Mouse (Mus musculus): ENCODE data around the gene Ndufaf2. TPM values are rescaled to one million over a fixed set of nuclear protein-coding genes. Genes with fewer than 3 reads are reported as not detected.
A peak's percentile ranks its signal among the peaks of the same experiment; 100 is the strongest.

Ndufaf2 gene
- total RNA-seq, 2 experiments from 2014 or later, result 24.2 to 25.1 TPM

- no peak for DNase-seq
- intact Hi-C loops (cut with DNase I), result no loop called here
Measured at GRCm38 (mm10) chr13:108094681-108095080, 63.7 kb downstream of the Ndufaf2 start.

GRCm38 (mm10) chr13:108092290-108092689, 66.1 kb downstream of the Ndufaf2 start:
- intact Hi-C loops (cut with DNase I), result no loop called here
- no peak for DNase-seq

- no peak for DNase-seq
- intact Hi-C loops (cut with DNase I), result no loop called here
Measured at GRCm38 (mm10) chr13:108086724-108087123, 71.7 kb downstream of the Ndufaf2 start.

- DNase-seq, result no peak
- intact Hi-C loops (cut with DNase I), result no loop called here
Measured at GRCm38 (mm10) chr13:108086036-108086435, 72.4 kb downstream of the Ndufaf2 start.

GRCm38 (mm10) chr13:108084086-108084485, 74.3 kb downstream of the Ndufaf2 start:
- DNase-seq, result no peak
- intact Hi-C loops (cut with DNase I), result no loop called here

GRCm38 (mm10) chr13:108077901-108078300, 80.5 kb downstream of the Ndufaf2 start:
- intact Hi-C loops (cut with DNase I), result no loop called here
- DNase-seq, result no peak

- intact Hi-C loops (cut with DNase I), result no loop called here
- no peak for DNase-seq
Measured at GRCm38 (mm10) chr13:108077476-108077875, 80.9 kb downstream of the Ndufaf2 start.

- DNase-seq, result no peak
- intact Hi-C loops (cut with DNase I), result no loop called here
Measured at GRCm38 (mm10) chr13:108070171-108070570, 88.3 kb downstream of the Ndufaf2 start.

GRCm38 (mm10) chr13:108069151-108069550, 89.3 kb downstream of the Ndufaf2 start:
- no peak for DNase-seq
- intact Hi-C loops (cut with DNase I), result no loop called here

- DNase-seq, result no peak
- intact Hi-C loops (cut with DNase I), result no loop called here
Measured at GRCm38 (mm10) chr13:108066021-108066420, 92.4 kb downstream of the Ndufaf2 start.

GRCm38 (mm10) chr13:108064331-108064730, 94.1 kb downstream of the Ndufaf2 start:
- no peak for DNase-seq
- intact Hi-C loops (cut with DNase I), result no loop called here

GRCm38 (mm10) chr13:108063374-108064134, 94.9 kb downstream of the Ndufaf2 start:
- intact Hi-C loops (cut with DNase I), result no loop called here
- no peak for DNase-seq

GRCm38 (mm10) chr13:108062900-108063299, 95.5 kb downstream of the Ndufaf2 start:
- intact Hi-C loops (cut with DNase I), result no loop called here
- no peak for DNase-seq

- DNase-seq, result peak in 1 of 2 experiments; percentile 18
- intact Hi-C loops (cut with DNase I), result no loop called here
Measured at GRCm38 (mm10) chr13:108060936-108061578, 97.4 kb downstream of the Ndufaf2 start.

GRCm38 (mm10) chr13:108060286-108060885, 98.0 kb downstream of the Ndufaf2 start:
- intact Hi-C loops (cut with DNase I), result no loop called here
- no peak for DNase-seq

- DNase-seq, result peak; percentile 30 to 37
- intact Hi-C loops (cut with DNase I), result no loop called here
Measured at GRCm38 (mm10) chr13:108056896-108057295, 101.5 kb downstream of the Ndufaf2 start.

GRCm38 (mm10) chr13:108047364-108047763, 111.1 kb downstream of the Ndufaf2 start:
- no peak for DNase-seq
- intact Hi-C loops (cut with DNase I), result loop anchor here (10.0 kb wide), 1 partner anchor 373 kb away; no protein-coding TSS in a partner anchor

GRCm38 (mm10) chr13:108046891-108047290, 111.5 kb downstream of the Ndufaf2 start:
- no peak for DNase-seq
- intact Hi-C loops (cut with DNase I), result loop anchor here (10.0 kb wide), 1 partner anchor 372 kb away; no protein-coding TSS in a partner anchor

- intact Hi-C loops (cut with DNase I), result loop anchor here (10.0 kb wide), 1 partner anchor 371 kb away; no protein-coding TSS in a partner anchor
Measured at GRCm38 (mm10) chr13:108046071-108046470, 112.4 kb downstream of the Ndufaf2 start.

GRCm38 (mm10) chr13:108045646-108046045, 112.8 kb downstream of the Ndufaf2 start:
- intact Hi-C loops (cut with DNase I), result loop anchor here (2.0 to 10.0 kb wide), 2 partner anchors 107 to 371 kb away; no protein-coding TSS in a partner anchor
- DNase-seq, result no peak

More at GRCm38 (mm10) chr13:108046071-108046470, 112.4 kb downstream of the Ndufaf2 start:
- DNase-seq, result no peak

Data from heart, postnatal 10 days (tissue).